Mouse (Mus musculus) urinary bladder, postnatal 4 days (tissue): ENCODE results near the gene Esp23.
"Not testable (repeated sequence)": the region's sequence is repeated elsewhere in the genome, so short reads cannot be mapped to it uniquely, and the experiment has no call there.

ENCODE experiments used
- DNase-seq, 2 experiments: peaks; one replicate each; pipeline ENCODE4 v3.0.0; 2021 to 2022; ENCODE audit warnings: low spot score in 2 of 2

The Esp23 gene

GRCm38 (mm10) chr17:39076937-39077336 is at the start of gene Esp23:
Esp23 (minus strand) TSS chr17:39077037.
- no peak for DNase-seq

GRCm38 (mm10) chr17:39107126-39107525 is 30.3 kb upstream of the Esp23 start:
- not testable (repeated sequence) for DNase-seq

GRCm38 (mm10) chr17:39095034-39095433 is 18.2 kb upstream of the Esp23 start, which contains the start of gene Esp22:
Esp22 (plus strand) TSS chr17:39095334.
- no peak for DNase-seq

- no peak for DNase-seq
Measured at GRCm38 (mm10) chr17:39063641-39064040, 13.2 kb downstream of the Esp23 start.

- no peak for DNase-seq
Measured at GRCm38 (mm10) chr17:39043241-39043640, 33.6 kb downstream of the Esp23 start, which contains the start of gene Gm21903. Gm21903 (minus strand) TSS chr17:39043341.

GRCm38 (mm10) chr17:39036395-39036794 is 40.4 kb downstream of the Esp23 start, which contains the start of gene Esp24:
Esp24 (plus strand) TSS chr17:39036695.
- DNase-seq, result not testable (repeated sequence)
